Mouse (Mus musculus): ENCODE results near the gene Ift172. TPM values are rescaled to one million over a fixed set of nuclear protein-coding genes. Genes with fewer than 3 reads are reported as not detected.

Gene Ift172
- polyA plus RNA-seq, 1 experiment from 2014 or later: 36.1 TPM

Other genes with a start within 250 kb of the Ift172 start
- gene Atraid, start 242.8 kb downstream of the Ift172 start, polyA plus RNA-seq (2015; fragmentation: Nextera tagmentation; extraction: Ambion mirVana): 179 and 184 TPM in 2 replicates
- 10.9 and 14.6 TPM in 2 replicates for gene Slc5a6, start 242.2 kb downstream of the Ift172 start, polyA plus RNA-seq (2015; fragmentation: Nextera tagmentation; extraction: Ambion mirVana)
- 25.1 and 26.3 TPM in 2 replicates for gene Cad, start 236.3 kb downstream of the Ift172 start, polyA plus RNA-seq (2015; fragmentation: Nextera tagmentation; extraction: Ambion mirVana)
- not detected in 2 replicates for gene Dnajc5g, start 184.8 kb downstream of the Ift172 start, polyA plus RNA-seq (2015; fragmentation: Nextera tagmentation; extraction: Ambion mirVana)
- 0.50 and 0.66 TPM in 2 replicates for gene Slc30a3, start 182.9 kb downstream of the Ift172 start, polyA plus RNA-seq (2015; fragmentation: Nextera tagmentation; extraction: Ambion mirVana)
- gene Trim54, start 174.4 kb downstream of the Ift172 start, polyA plus RNA-seq (2015; fragmentation: Nextera tagmentation; extraction: Ambion mirVana): 7.6 and 21.7 TPM in 2 replicates
- gene Ucn, start 152.3 kb downstream of the Ift172 start, polyA plus RNA-seq (2015; fragmentation: Nextera tagmentation; extraction: Ambion mirVana): not detected in 2 replicates
- gene Mpv17, start 136.9 kb downstream of the Ift172 start, polyA plus RNA-seq (2015; fragmentation: Nextera tagmentation; extraction: Ambion mirVana): 64.0 and 70.5 TPM in 2 replicates
- 1.2 and 1.3 TPM in 2 replicates for gene Gm29609, start 111.2 kb downstream of the Ift172 start, polyA plus RNA-seq (2015; fragmentation: Nextera tagmentation; extraction: Ambion mirVana)
- gene Gtf3c2, start 111.0 kb downstream of the Ift172 start, polyA plus RNA-seq (2015; fragmentation: Nextera tagmentation; extraction: Ambion mirVana): 59.1 and 65.6 TPM in 2 replicates
- gene Snx17, start 97.9 kb downstream of the Ift172 start, polyA plus RNA-seq (2015; fragmentation: Nextera tagmentation; extraction: Ambion mirVana): 141 and 154 TPM in 2 replicates
- gene Eif2b4, start 97.7 kb downstream of the Ift172 start, polyA plus RNA-seq (2015; fragmentation: Nextera tagmentation; extraction: Ambion mirVana): 64.2 and 69.0 TPM in 2 replicates
- gene Zfp513, start 88.8 kb downstream of the Ift172 start, polyA plus RNA-seq (2015; fragmentation: Nextera tagmentation; extraction: Ambion mirVana): 8.2 and 9.0 TPM in 2 replicates
- 102 and 106 TPM in 2 replicates for gene Ppm1g, start 70.4 kb downstream of the Ift172 start, polyA plus RNA-seq (2015; fragmentation: Nextera tagmentation; extraction: Ambion mirVana)
- 167 and 183 TPM in 2 replicates for gene Nrbp1, start 50.3 kb downstream of the Ift172 start, polyA plus RNA-seq (2015; fragmentation: Nextera tagmentation; extraction: Ambion mirVana)
- gene Gm9970, start 49.9 kb downstream of the Ift172 start, polyA plus RNA-seq (2015; fragmentation: Nextera tagmentation; extraction: Ambion mirVana): 0.50 TPM in 1 of 2 replicates, not detected in the other
- gene Krtcap3, start 39.4 kb downstream of the Ift172 start, polyA plus RNA-seq (2015; fragmentation: Nextera tagmentation; extraction: Ambion mirVana): 9.6 and 12.8 TPM in 2 replicates
- gene Fndc4, start 5.0 kb upstream of the Ift172 start, polyA plus RNA-seq (2015; fragmentation: Nextera tagmentation; extraction: Ambion mirVana): 63.2 and 76.9 TPM in 2 replicates
- gene Gckr, start 6.3 kb upstream of the Ift172 start, polyA plus RNA-seq (2015; fragmentation: Nextera tagmentation; extraction: Ambion mirVana): 0.11 TPM in 1 of 2 replicates, not detected in the other
- 46.6 and 49.1 TPM in 2 replicates for gene Zfp512, start 161.3 kb upstream of the Ift172 start, polyA plus RNA-seq (2015; fragmentation: Nextera tagmentation; extraction: Ambion mirVana)
- not detected in 2 replicates for gene 4930548H24Rik, start 194.6 kb upstream of the Ift172 start, polyA plus RNA-seq (2015; fragmentation: Nextera tagmentation; extraction: Ambion mirVana)
- gene Gpn1, start 203.6 kb upstream of the Ift172 start, polyA plus RNA-seq (2015; fragmentation: Nextera tagmentation; extraction: Ambion mirVana): 50.9 and 54.2 TPM in 2 replicates
- 30.2 and 30.8 TPM in 2 replicates for gene Slc4a1ap, start 235.9 kb upstream of the Ift172 start, polyA plus RNA-seq (2015; fragmentation: Nextera tagmentation; extraction: Ambion mirVana)
- gene Supt7l, start 236.7 kb upstream of the Ift172 start, polyA plus RNA-seq (2015; fragmentation: Nextera tagmentation; extraction: Ambion mirVana): 21.8 and 23.3 TPM in 2 replicates